Comparison of ENCODE assay signal across 15 mouse cellular contexts in genomic region chr9:117371980-117372379, GRCm38 (mm10).
DNase-seq lines count a peak whose midpoint lies in the region; TF ChIP-seq lines count a peak whose summit lies in the region.
"Had no signal": no experiment of that assay in that cellular context is flagged by ENCODE, and none has a peak within 500 bp of the region (broad histone marks: within the 10 kb centered on the region; RNA-seq: fewer than 3 reads in every experiment).

No protein-coding gene starts in this region.

- TF ChIP-seq POLR2A in brain, embryonic 14.5 days (IDR thresholded peaks at IDR 0.05; ENCODE audit: borderline replicate concordance, extremely low read depth, insufficient read depth, insufficient read length, poor library complexity, severe bottlenecking), result no peak

- peak; percentile 35 for DNase-seq in heart, adult 11 months
- no peak for DNase-seq in heart, postnatal 4 days
- DNase-seq in layer of hippocampus, adult 9-11 months, result peak; percentile 8
- DNase-seq in layer of hippocampus, adult 11-12 months (ENCODE audit: low spot score), result no peak
- DNase-seq in brain, adult 2 months (ENCODE audit: low read depth, low spot score), result peak; percentile 37
- DNase-seq in brain, embryonic 14.5 days (ENCODE audit: low read depth), result peak; percentile 35
- DNase-seq in gastrocnemius, postnatal 14 days, result no peak
- DNase-seq: adrenal gland, postnatal 10 days; cerebellum, adult 18-20 months; cerebellum, adult 9-11 months; cerebellum, postnatal 36 days; gastrocnemius, adult 2 months; gastrocnemius, postnatal 36 days; heart, adult 18-20 months; heart, postnatal 10 days had no signal

- intact Hi-C loops in gastrocnemius, postnatal 14 days (cut with DNase I; ENCODE audit: low total_unique reads), result no loop called here

- TF ChIP-seq CTCF in brain, embryonic 14.5 days (IDR thresholded peaks at IDR 0.05; ENCODE audit: borderline replicate concordance, extremely low read depth, insufficient read depth, insufficient read length), result no peak

Comparison
In these comparisons a context has a peak if more than half of its experiments do, and no peak if none do; other contexts are left out.
1. DNase-seq: peak in heart, adult 11 months (single experiment), layer of hippocampus, adult 9-11 months (single experiment), brain, adult 2 months (single experiment) and brain, embryonic 14.5 days (single experiment); none in heart, postnatal 4 days (single experiment), layer of hippocampus, adult 11-12 months (single experiment) and gastrocnemius, postnatal 14 days (single experiment).